Mouse (Mus musculus) left cerebral cortex, postnatal 36 days (tissue): ENCODE data around the gene Armcx5. TPM values are rescaled to one million over a fixed set of nuclear protein-coding genes. Genes with fewer than 3 reads are reported as not detected.

Experiments used
- microRNA-seq: library from miRNA; unstranded; fragments of <30 nt; microRNA quantifications from one replicate; pipeline ENCODE4 v1.2.0, GENCODE M21; 2022
- total RNA-seq, 2 experiments: library from RNA; stranded (reverse); gene quantifications; 2 replicates each; pipeline ENCODE4 v1.2.3; 2021

Armcx5 gene
- total RNA-seq, 2 experiments from 2014 or later: 32.4 to 37.3 TPM

Small RNAs within 50 kb of the gene (microRNA-seq; reads per million reads assigned to microRNA genes)
- gene Mir1970 (not detected), gene Mir7646 (not detected)

Other genes starting within 250 kb of the Armcx5 start
- not detected for gene AV320801, start 248.1 kb upstream of the Armcx5 start, total RNA-seq
- gene Nxf7, start 144.0 kb upstream of the Armcx5 start, total RNA-seq: 1 to 10 TPM; 4.1 to 4.4 TPM
- not detected for gene Prame, start 115.0 kb upstream of the Armcx5 start, total RNA-seq
- not detected for gene Tcp11x2, start 48.9 kb upstream of the Armcx5 start, total RNA-seq
- not detected for gene Tmsb15a, start 17.5 kb upstream of the Armcx5 start, total RNA-seq
- gene Gprasp1, start within 50 bp of the Armcx5 start, total RNA-seq: 100 to 1,000 TPM; 309 to 361 TPM
- 10 to 100 TPM; 56.2 to 75.5 TPM for gene Bhlhb9, start 54.9 kb downstream of the Armcx5 start, total RNA-seq
- gene Gprasp2, start 96.3 kb downstream of the Armcx5 start, total RNA-seq: 100 to 1,000 TPM; 161 to 199 TPM